Mouse (Mus musculus) CH12.LX (cell line): Measurements from ENCODE around the gene Tgm4.

ENCODE experiments used
- BHLHE40 ChIP-seq: IDR thresholded peaks from 2 replicates; pipeline ENCODE4 v1.6.1; 2011; ENCODE audit warnings: mild to moderate bottlenecking, low read depth, low read length, improper control_type of control experiment
- CTCF ChIP-seq, 2 experiments: IDR thresholded peaks in 1 of 2; conservative IDR thresholded peaks in 1 of 2; 2 replicates each; pipeline ENCODE4 v1.5.1; 2011 to 2012; ENCODE audit warnings: low read depth in 2 of 2, low read length in 2 of 2, improper control_type of control experiment in 1 of 2, inconsistent platforms in 1 of 2, mild to moderate bottlenecking in 1 of 2, moderate library complexity in 1 of 2
- EP300 ChIP-seq: IDR thresholded peaks from 2 replicates; pipeline ENCODE4 v1.6.1; 2011; ENCODE audit warnings: low read length, improper control_type of control experiment
- POLR2A ChIP-seq: IDR thresholded peaks from 2 replicates; pipeline ENCODE4 v1.6.1; 2011; ENCODE audit warnings: low read depth, mild to moderate bottlenecking, improper control_type of control experiment, low read length
- RCOR1 ChIP-seq: conservative IDR thresholded peaks from 2 replicates; pipeline ENCODE4 v1.6.1; 2012; ENCODE audit warnings: low read depth, mild to moderate bottlenecking, inconsistent platforms, low read length, improper control_type of control experiment
- TCF12 ChIP-seq: IDR thresholded peaks from 2 replicates; pipeline ENCODE4 v1.6.1; 2014; ENCODE audit warnings: low read depth, mild to moderate bottlenecking, inconsistent platforms, low read length, improper control_type of control experiment
- ZNF384 ChIP-seq: IDR thresholded peaks from 2 replicates; pipeline ENCODE4 v1.6.1; 2012; ENCODE audit warnings: low read depth, low read length, improper control_type of control experiment, inconsistent platforms

DNA sequence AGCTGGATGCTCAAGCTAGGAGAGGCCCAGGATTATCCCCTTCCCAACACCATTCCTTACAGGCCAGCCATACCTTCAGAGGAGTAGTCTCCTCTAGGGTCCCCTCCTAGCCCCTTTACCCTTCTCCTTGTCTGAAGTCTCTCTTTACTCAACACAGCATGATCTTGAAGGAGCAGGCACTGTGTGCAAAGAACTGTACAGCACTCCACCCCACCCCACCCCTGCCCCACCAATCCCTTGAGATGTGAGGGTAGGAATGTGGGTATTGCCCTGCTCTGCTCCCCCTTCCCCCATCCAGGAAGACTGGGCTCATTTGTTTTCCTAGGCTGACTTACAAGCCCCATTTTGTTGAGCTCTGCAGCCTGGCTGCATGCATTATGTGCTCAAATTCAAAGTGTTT, 69.8 kb downstream of the Tgm4 start:
- TF ChIP-seq TCF12 (no peak), POLR2A (no peak), ZNF384 (no peak), CTCF (conservative IDR thresholded peaks at IDR 0.05 in 1 of 2, IDR thresholded peaks at IDR 0.05 in 1 of 2; ENCODE audit: low read depth in 2 of 2, low read length in 2 of 2) (no peak), RCOR1 (no peak), BHLHE40 (no peak), EP300 (no peak)
